Mouse (Mus musculus) bone marrow, adult 2 months (tissue): ENCODE measurements around the gene Kcnip1.

Experiments
- CTCF ChIP-seq: fragments of 200-500 bp; IDR thresholded peaks from 2 replicates; pipeline ENCODE4 v1.5.1; 2011; ENCODE audit warnings: low read length, control low read depth; ENCODE audit not compliant: control insufficient read depth, insufficient read depth
- POLR2A ChIP-seq: fragments of 200-500 bp; IDR thresholded peaks from 2 replicates; pipeline ENCODE4 v1.6.1; 2011; ENCODE audit warnings: low read depth, mild to moderate bottlenecking, control low read depth, low read length, borderline replicate concordance; ENCODE audit not compliant: control insufficient read depth

DNA sequence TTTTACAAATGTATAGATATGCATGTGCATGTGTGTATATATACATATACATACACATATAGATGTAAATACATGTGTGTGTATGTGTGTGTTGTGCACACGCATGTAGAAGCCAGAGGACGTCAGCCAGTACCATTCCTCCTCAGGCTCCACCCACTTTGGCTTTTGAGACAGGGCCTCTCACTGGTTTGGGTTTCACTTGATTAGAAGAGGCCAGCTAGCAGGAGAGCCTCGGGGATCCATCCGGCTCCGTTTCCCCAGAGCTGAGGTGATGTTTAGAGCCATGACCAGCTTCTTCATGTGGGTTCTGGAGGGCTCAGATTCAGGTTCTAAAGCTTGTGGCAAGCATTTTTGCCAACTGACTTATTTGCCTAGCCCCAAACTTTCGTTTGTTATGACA lies 89.5 kb downstream of the Kcnip1 start:
- TF ChIP-seq CTCF (no peak), POLR2A (no peak)
